Mouse (Mus musculus) heart, embryonic 12.5 days (tissue): ENCODE results near the gene Lrp6. TPM values are rescaled to one million over a fixed set of nuclear protein-coding genes. Genes with fewer than 3 reads are reported as not detected.

Experiments
- ATAC-seq: fragments of 200-750 bp; cut with Nextera tagmentation; 2 replicates; pipeline ENCODE4 v1.8.0; 2017; ENCODE audit warnings: moderate TSS enrichment, moderate library complexity; ENCODE audit not compliant: insufficient number of reproducible peaks, low FRiP score
- H3K27ac ChIP-seq: fragments of 300-500 bp; sonication (generic); 2 replicates; pipeline ENCODE4 v1.5.1; 2016; ENCODE audit warnings: mild to moderate bottlenecking, moderate library complexity; ENCODE audit not compliant: poor library complexity, severe bottlenecking
- H3K27me3 ChIP-seq: fragments of 300-500 bp; sonication (generic); replicated peaks from 2 replicates; pipeline ENCODE4 v1.6.1; 2016; ENCODE audit warnings: mild to moderate bottlenecking, moderate library complexity
- H3K36me3 ChIP-seq: fragments of 300-500 bp; sonication (generic); 2 replicates; pipeline ENCODE4 v1.6.1; 2016; ENCODE audit warnings: mild to moderate bottlenecking, moderate library complexity
- H3K4me1 ChIP-seq: fragments of 300-500 bp; sonication (generic); replicated peaks from 2 replicates; pipeline ENCODE4 v1.6.1; 2016; ENCODE audit warnings: mild to moderate bottlenecking
- H3K4me2 ChIP-seq: fragments of 300-500 bp; sonication (generic); 2 replicates; pipeline ENCODE4 v1.6.1; 2016; ENCODE audit warnings: mild to moderate bottlenecking, moderate library complexity
- H3K4me3 ChIP-seq: fragments of 300-500 bp; sonication (generic); 2 replicates; pipeline ENCODE4 v1.5.1; 2016; ENCODE audit warnings: mild to moderate bottlenecking
- H3K9ac ChIP-seq: fragments of 300-500 bp; sonication (generic); 2 replicates; pipeline ENCODE4 v1.6.1; 2016; ENCODE audit warnings: mild to moderate bottlenecking, moderate library complexity
- H3K9me3 ChIP-seq: fragments of 300-500 bp; sonication (generic); replicated peaks from 2 replicates; pipeline ENCODE4 v1.6.1; 2016; ENCODE audit warnings: mild to moderate bottlenecking, moderate library complexity
- WGBS: fragments of 180-500 bp; shearing (Covaris S2); methylation state at CpG from one replicate; pipeline ENCODE4 v1.1.7; 2016; 5-methylcytosine and 5-hydroxymethylcytosine counted together
- polyA plus RNA-seq: library from polyadenylated mRNA; unstranded; fragments of >200 nt; fragmentation: Nextera tagmentation; extraction: Ambion mirVana; gene quantifications from 2 replicates; pipeline ENCODE4 v1.2.1, GENCODE M21; 2016

Lrp6 gene
- polyA plus RNA-seq, 1 experiment from 2014 or later: 22.3 TPM

DNA sequence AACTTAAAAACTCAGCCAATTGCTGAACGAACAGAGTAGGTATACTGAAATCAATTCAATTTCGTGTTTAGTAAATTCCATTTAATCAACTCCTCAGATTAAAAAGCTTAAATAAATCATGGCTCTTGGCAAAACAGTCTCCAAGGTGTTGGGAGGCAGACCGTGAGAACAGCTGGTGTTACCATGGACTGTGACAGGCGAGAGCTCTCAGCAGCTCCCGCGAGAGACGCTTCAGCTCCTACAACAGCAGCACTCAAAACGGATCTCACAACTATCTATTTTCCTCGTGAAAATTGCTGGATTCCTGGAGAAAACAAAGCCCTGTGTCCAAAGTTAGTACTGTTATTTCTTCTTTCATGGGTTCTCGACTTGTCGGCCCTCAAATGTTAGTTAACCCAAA, 116.8 kb downstream of the Lrp6 start:
- Histone ChIP-seq H3K27me3 (no peaks in the 10 kb centered on the region), H3K36me3 (peaks cover 69% of the 10 kb centered on the region), H3K9ac (no peak overlapping the region), H3K4me2 (no peak overlapping the region), H3K4me1 (peaks cover 6% of the 10 kb centered on the region), H3K27ac (no peak overlapping the region), H3K9me3 (no peaks in the 10 kb centered on the region; the same call in 1 of the 2 replicates), H3K4me3 (no peak overlapping the region)
- ATAC-seq: no peak
- WGBS: 67% methylated on average over 11 of the region's 11 CpGs

GRCm38 (mm10) chr6:134448451-134448850, 118.3 kb downstream of the Lrp6 start:
- no peak overlapping the region for H3K4me2 ChIP-seq
- H3K36me3 ChIP-seq: peaks cover 59% of the 10 kb centered on the region
- no peaks in the 10 kb centered on the region; the same call in 1 of the 2 replicates for H3K9me3 ChIP-seq
- H3K27me3 ChIP-seq: no peaks in the 10 kb centered on the region
- no peak overlapping the region for H3K9ac ChIP-seq
- ATAC-seq: no peak
- no peak overlapping the region for H3K27ac ChIP-seq
- H3K4me3 ChIP-seq: no peak overlapping the region
- WGBS: 87% methylated on average over 12 of the region's 12 CpGs
- H3K4me1 ChIP-seq: peaks cover 10% of the 10 kb centered on the region

DNA sequence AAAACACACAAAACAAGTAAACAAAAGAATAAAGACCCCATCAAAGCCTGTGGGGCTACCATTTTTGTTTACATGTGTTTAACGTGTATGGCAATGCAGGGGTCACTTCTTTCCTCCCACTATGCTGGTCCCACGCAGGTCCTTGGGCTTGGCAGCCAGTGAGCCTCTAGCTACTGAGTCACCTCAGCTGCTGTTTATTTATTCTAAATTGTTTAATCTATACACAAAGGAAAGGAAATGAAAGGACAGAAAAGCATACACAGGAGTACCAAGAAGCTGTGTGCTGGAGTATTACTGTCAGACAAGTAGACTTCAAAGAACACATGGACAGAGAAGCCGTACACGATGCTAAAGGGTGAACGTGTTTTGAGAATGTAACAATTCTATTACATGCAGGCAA, 122.8 kb downstream of the Lrp6 start:
- ATAC-seq: no peak
- Histone ChIP-seq H3K9me3 (no peaks in the 10 kb centered on the region; the same call in 1 of the 2 replicates), H3K36me3 (peaks cover 23% of the 10 kb centered on the region), H3K4me3 (no peak overlapping the region), H3K4me1 (peaks cover 26% of the 10 kb centered on the region), H3K27me3 (no peaks in the 10 kb centered on the region), H3K27ac (no peak overlapping the region), H3K4me2 (no peak overlapping the region), H3K9ac (no peak overlapping the region)
- WGBS: 78% methylated on average over 5 of the region's 5 CpGs

DNA sequence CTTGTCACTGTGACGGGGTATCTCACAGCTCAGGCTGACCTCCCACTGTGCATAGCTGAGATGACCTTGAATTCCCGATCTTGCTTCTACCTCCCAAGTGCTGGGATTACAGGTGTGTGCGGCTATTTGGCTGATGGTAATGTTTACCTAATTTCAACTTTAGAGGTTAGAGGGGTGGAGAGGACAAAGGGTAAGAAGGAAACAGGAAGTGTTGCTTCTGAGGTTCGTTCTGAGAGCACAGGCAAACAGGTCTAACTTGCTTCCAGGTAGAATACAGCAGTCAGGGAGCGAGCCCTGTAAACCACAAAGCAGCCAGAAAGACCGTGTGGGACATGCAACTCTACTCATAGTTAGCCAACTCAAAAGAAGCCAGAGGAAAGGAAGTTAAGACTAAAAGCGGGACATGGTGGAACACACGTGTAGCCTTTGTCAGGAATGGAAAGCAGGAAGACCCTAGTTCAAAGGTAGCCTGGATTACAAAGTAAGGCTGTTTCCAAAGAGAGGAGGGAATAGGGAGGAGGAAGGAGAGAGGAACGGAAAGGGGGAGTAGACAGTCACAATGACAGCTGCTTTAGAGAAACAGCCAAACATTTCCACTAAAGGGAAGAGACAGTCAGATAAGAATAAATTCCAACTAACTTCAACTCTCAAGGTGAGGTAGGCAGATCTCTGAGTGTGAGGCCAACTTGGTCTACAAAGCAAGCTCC, 123.4 kb downstream of the Lrp6 start:
- 67% methylated on average over 9 of the region's 9 CpGs for WGBS
- H3K4me2 ChIP-seq: no peak overlapping the region
- no peak for ATAC-seq
- peaks cover 26% of the 10 kb centered on the region for H3K4me1 ChIP-seq
- no peak overlapping the region for H3K27ac ChIP-seq
- no peak overlapping the region for H3K9ac ChIP-seq
- no peak overlapping the region for H3K4me3 ChIP-seq
- peaks cover 19% of the 10 kb centered on the region for H3K36me3 ChIP-seq
- 0 out of 2 replicates have a peak, but pooled peaks cover 2% of the 10 kb centered on the region for H3K27me3 ChIP-seq
- H3K9me3 ChIP-seq: no peaks in the 10 kb centered on the region; the same call in 1 of the 2 replicates

DNA sequence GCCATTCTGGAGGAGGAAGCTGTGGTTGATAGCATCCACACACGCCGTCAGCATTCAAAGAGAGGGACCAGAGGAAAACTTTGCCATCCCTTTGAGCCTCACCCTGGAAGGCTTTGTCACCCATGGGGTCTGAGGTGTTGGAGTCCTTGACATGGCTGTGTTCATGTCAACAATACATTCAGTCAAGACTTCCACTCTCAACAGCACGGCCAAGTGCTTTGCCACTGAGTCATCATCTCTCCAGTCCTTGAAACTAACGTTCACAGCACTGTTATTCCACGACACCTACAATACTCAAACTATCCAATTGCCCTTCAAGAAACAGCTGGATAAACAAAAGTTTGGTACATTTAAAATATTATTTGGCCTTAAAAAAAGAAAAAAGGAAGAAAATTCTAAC, 124.5 kb downstream of the Lrp6 start:
- WGBS: 52% methylated on average over 5 of the region's 5 CpGs
- Histone ChIP-seq H3K4me2 (no peak overlapping the region), H3K4me3 (no peak overlapping the region), H3K4me1 (peaks cover 26% of the 10 kb centered on the region), H3K9me3 (no peaks in the 10 kb centered on the region; the same call in 1 of the 2 replicates), H3K9ac (no peak overlapping the region), H3K27me3 (0 out of 2 replicates have a peak, but pooled peaks cover 3% of the 10 kb centered on the region), H3K36me3 (peaks cover 17% of the 10 kb centered on the region), H3K27ac (no peak overlapping the region)
- ATAC-seq: no peak

- 78% methylated on average over 3 of the region's 3 CpGs for WGBS
- Histone ChIP-seq H3K4me2 (no peak overlapping the region), H3K9ac (no peak overlapping the region), H3K4me3 (no peak overlapping the region), H3K27me3 (0 out of 2 replicates have a peak, but pooled peaks cover 3% of the 10 kb centered on the region), H3K9me3 (no peaks in the 10 kb centered on the region; the same call in 1 of the 2 replicates), H3K36me3 (peaks cover 16% of the 10 kb centered on the region), H3K27ac (no peak overlapping the region), H3K4me1 (peaks cover 26% of the 10 kb centered on the region)
- no peak for ATAC-seq
These were observed 125.0 kb downstream of the Lrp6 start for GRCm38 (mm10) chr6:134441716-134442115.

DNA sequence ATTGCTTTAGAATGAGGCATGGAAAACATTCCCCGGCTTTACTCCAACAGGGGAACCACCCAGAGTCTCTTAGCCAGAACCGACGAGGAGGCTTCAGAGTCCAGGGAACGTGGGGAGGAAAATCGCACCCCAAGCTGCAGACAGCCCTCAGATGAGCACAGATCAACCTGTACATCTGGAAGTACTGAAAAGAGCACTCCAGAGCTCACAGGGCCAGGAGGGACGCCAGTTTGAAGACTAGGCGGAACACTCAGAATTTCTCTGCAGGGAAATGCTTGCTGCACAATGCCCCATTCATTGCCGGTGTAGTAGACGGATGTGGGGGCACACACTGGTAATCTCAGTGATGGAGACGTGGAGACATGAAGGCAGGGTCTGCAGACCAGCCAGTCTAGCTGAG, 126.7 kb downstream of the Lrp6 start:
- 32% methylated on average over 10 of the region's 10 CpGs for WGBS
- Histone ChIP-seq H3K27me3 (0 out of 2 replicates have a peak, but pooled peaks cover 3% of the 10 kb centered on the region), H3K9ac (no peak overlapping the region), H3K27ac (peak overlapping the region; percentile 38; the same call in 1 of the 2 replicates), H3K4me3 (peak overlapping the region; percentile 27), H3K4me2 (peak overlapping the region; percentile 60), H3K4me1 (peaks cover 26% of the 10 kb centered on the region), H3K9me3 (no peaks in the 10 kb centered on the region; the same call in 1 of the 2 replicates), H3K36me3 (peaks cover 5% of the 10 kb centered on the region)
- no peak for ATAC-seq

DNA sequence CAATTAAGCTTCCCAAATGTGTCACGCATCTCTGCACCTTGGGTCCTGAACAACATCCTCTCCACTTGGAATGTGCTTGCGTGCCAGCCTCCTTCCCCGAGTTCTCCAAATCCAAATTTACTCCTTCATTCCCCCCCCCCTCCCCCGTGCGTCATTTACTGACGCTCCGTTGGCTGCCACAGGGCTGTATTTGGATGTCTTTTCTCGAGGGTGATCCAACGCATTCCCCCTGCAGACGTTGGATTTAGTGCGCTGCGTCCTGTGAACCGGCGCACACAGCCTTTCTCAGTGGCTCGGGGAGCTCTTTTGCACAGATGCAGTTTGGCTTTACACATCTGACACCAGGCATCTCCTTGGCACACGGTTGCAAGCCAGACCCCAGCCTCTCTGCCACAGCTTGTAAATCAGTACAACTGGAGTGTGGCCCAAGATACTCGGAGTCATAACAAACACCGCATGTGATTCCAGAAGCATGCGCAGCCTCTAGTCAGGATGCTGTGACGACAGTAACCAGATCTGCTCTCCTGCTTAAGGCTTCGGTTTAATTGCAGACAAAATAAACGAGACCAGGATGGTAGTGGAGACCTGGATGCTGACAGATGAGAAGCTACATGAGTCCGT, 127.3 kb downstream of the Lrp6 start:
- Histone ChIP-seq H3K36me3 (no peaks in the 10 kb centered on the region), H3K4me2 (peak overlapping the region; percentile 60), H3K4me1 (peaks cover 26% of the 10 kb centered on the region), H3K27me3 (0 out of 2 replicates have a peak, but pooled peaks cover 3% of the 10 kb centered on the region), H3K27ac (peak overlapping the region; percentile 38; the same call in 1 of the 2 replicates), H3K9ac (no peak overlapping the region), H3K4me3 (peak overlapping the region; percentile 27), H3K9me3 (no peaks in the 10 kb centered on the region)
- no peak for ATAC-seq
- WGBS: 26% methylated on average over 23 of the region's 23 CpGs

GRCm38 (mm10) chr6:134436955-134437354, 129.8 kb downstream of the Lrp6 start:
- no peak overlapping the region for H3K4me2 ChIP-seq
- WGBS: 66% methylated on average over 5 of the region's 5 CpGs
- H3K27ac ChIP-seq: no peak overlapping the region
- H3K27me3 ChIP-seq: 0 out of 2 replicates have a peak, but pooled peaks cover 3% of the 10 kb centered on the region
- H3K9me3 ChIP-seq: no peaks in the 10 kb centered on the region
- ATAC-seq: no peak
- H3K9ac ChIP-seq: no peak overlapping the region
- H3K4me1 ChIP-seq: peaks cover 18% of the 10 kb centered on the region
- H3K4me3 ChIP-seq: no peak overlapping the region
- no peaks in the 10 kb centered on the region for H3K36me3 ChIP-seq

DNA sequence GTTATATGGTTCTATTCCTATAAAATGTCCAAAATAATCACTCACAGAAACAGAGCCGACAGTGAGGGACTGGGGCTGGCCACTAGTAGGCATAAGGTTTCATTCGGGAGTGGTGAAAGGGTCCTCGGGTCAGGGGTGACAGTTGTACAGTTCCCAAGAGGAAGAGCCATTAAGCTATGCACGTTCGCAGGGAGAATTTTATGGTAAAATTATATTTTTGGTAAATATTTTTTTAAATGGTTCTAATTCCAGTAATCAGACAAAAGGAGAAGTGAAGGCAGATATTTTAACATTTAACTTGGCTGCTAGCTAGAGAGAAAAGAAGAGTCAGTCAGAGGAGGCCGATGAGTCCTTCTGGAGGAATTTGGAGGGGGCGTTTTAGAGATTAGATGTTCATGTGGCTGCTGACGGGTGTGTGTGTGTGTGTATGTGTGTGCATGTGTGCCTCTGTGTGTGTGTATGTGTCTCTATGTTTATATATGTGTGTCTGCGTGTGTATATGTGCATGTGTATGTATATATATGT, 131.8 kb downstream of the Lrp6 start:
- 63% methylated on average over 9 of the region's 9 CpGs for WGBS
- no peaks in the 10 kb centered on the region for H3K9me3 ChIP-seq
- ATAC-seq: no peak
- no peak overlapping the region for H3K4me3 ChIP-seq
- no peak overlapping the region for H3K9ac ChIP-seq
- no peaks in the 10 kb centered on the region for H3K36me3 ChIP-seq
- no peak overlapping the region for H3K4me2 ChIP-seq
- no peak overlapping the region for H3K27ac ChIP-seq
- H3K4me1 ChIP-seq: peaks cover 9% of the 10 kb centered on the region
- H3K27me3 ChIP-seq: 0 out of 2 replicates have a peak, but pooled peaks cover 3% of the 10 kb centered on the region

- H3K27me3 ChIP-seq: 0 out of 2 replicates have a peak, but pooled peaks cover 3% of the 10 kb centered on the region
- no peaks in the 10 kb centered on the region for H3K36me3 ChIP-seq
- H3K4me3 ChIP-seq: no peak overlapping the region
- H3K9me3 ChIP-seq: no peaks in the 10 kb centered on the region
- no peak for ATAC-seq
- 76% methylated on average over 6 of the region's 6 CpGs for WGBS
- H3K4me1 ChIP-seq: 0 out of 2 replicates have a peak, but pooled peaks cover under 1% of the 10 kb centered on the region
- no peak overlapping the region for H3K27ac ChIP-seq
- no peak overlapping the region for H3K4me2 ChIP-seq
- H3K9ac ChIP-seq: no peak overlapping the region
These were observed 132.7 kb downstream of the Lrp6 start for GRCm38 (mm10) chr6:134434044-134434443.
